Mouse (Mus musculus): ENCODE measurements around the gene Lancl3. TPM values are rescaled to one million over a fixed set of nuclear protein-coding genes. Genes with fewer than 3 reads are reported as not detected.

Gene Lancl3
- 0.37 and 0.67 TPM in 2 replicates for polyA plus RNA-seq (2016; fragmentation: Nextera tagmentation; extraction: Ambion mirVana)

- peak within 1 kb of the TSS; percentile 62; the same call in 1 of the 2 replicates for H3K27ac ChIP-seq
- H3K27me3 ChIP-seq (ENCODE audit: insufficient read depth, poor library complexity, severe bottlenecking): peaks cover 19% of the 10 kb centered on the region
- no peaks in the 10 kb centered on the region for H3K4me1 ChIP-seq
- H3K4me3 ChIP-seq: peak within 1 kb of the TSS; percentile 59
- peak; percentile 73 for DNase-seq (ENCODE audit: low spot score)
- 10% methylated on average over 49 of the region's 49 CpGs for WGBS
- no peaks in the 10 kb centered on the region for H3K9me3 ChIP-seq
- no peaks in the 10 kb centered on the region for H3K36me3 ChIP-seq
Observed at GRCm38 (mm10) chrX:9199761-9200371, at the start of gene Lancl3. Gene Lancl3 (plus strand): TSS chrX:9199902.

- Histone ChIP-seq H3K27ac (no peak overlapping the region), H3K36me3 (no peaks in the 10 kb centered on the region), H3K4me3 (no peak overlapping the region), H3K9me3 (no peaks in the 10 kb centered on the region), H3K4me1 (no peaks in the 10 kb centered on the region), H3K27me3 (ENCODE audit: insufficient read depth, poor library complexity, severe bottlenecking) (no peaks in the 10 kb centered on the region)
- DNase-seq (ENCODE audit: low spot score): no peak
- 76% methylated on average over 2 of the region's 2 CpGs for WGBS
Observed at GRCm38 (mm10) chrX:9179011-9179410, 20.7 kb upstream of the Lancl3 start.

GRCm38 (mm10) chrX:9181570-9181969, 18.1 kb upstream of the Lancl3 start:
- no peaks in the 10 kb centered on the region for H3K27me3 ChIP-seq (ENCODE audit: insufficient read depth, poor library complexity, severe bottlenecking)
- H3K4me3 ChIP-seq: no peak overlapping the region
- 66% methylated on average over 5 of the region's 5 CpGs for WGBS
- H3K27ac ChIP-seq: no peak overlapping the region
- H3K36me3 ChIP-seq: no peaks in the 10 kb centered on the region
- no peak for DNase-seq (ENCODE audit: low spot score)
- H3K9me3 ChIP-seq: no peaks in the 10 kb centered on the region
- no peaks in the 10 kb centered on the region for H3K4me1 ChIP-seq

- Histone ChIP-seq H3K27ac (peak overlapping the region; percentile 62; the same call in 1 of the 2 replicates), H3K27me3 (ENCODE audit: insufficient read depth, poor library complexity, severe bottlenecking) (peaks cover 19% of the 10 kb centered on the region), H3K4me1 (no peaks in the 10 kb centered on the region), H3K36me3 (no peaks in the 10 kb centered on the region), H3K4me3 (peak overlapping the region; percentile 59), H3K9me3 (no peaks in the 10 kb centered on the region)
- DNase-seq (ENCODE audit: low spot score): peak; percentile 75
- 18% methylated on average over 71 of the region's 72 CpGs for WGBS
Observed at GRCm38 (mm10) chrX:9200380-9200917, 747 bp downstream of the Lancl3 start.

GRCm38 (mm10) chrX:9201954-9202353, 2.3 kb downstream of the Lancl3 start:
- Histone ChIP-seq H3K4me1 (no peaks in the 10 kb centered on the region), H3K27me3 (ENCODE audit: insufficient read depth, poor library complexity, severe bottlenecking) (peaks cover 19% of the 10 kb centered on the region), H3K4me3 (no peak overlapping the region), H3K27ac (no peak overlapping the region), H3K9me3 (no peaks in the 10 kb centered on the region), H3K36me3 (no peaks in the 10 kb centered on the region)
- 65% methylated on average over 2 of the region's 2 CpGs for WGBS
- DNase-seq (ENCODE audit: low spot score): no peak

- no peaks in the 10 kb centered on the region for H3K9me3 ChIP-seq
- peaks cover 19% of the 10 kb centered on the region for H3K27me3 ChIP-seq (ENCODE audit: insufficient read depth, poor library complexity, severe bottlenecking)
- no peak overlapping the region for H3K27ac ChIP-seq
- H3K4me3 ChIP-seq: no peak overlapping the region
- 55% methylated on average over 7 of the region's 7 CpGs for WGBS
- no peaks in the 10 kb centered on the region for H3K36me3 ChIP-seq
- DNase-seq (ENCODE audit: low spot score): no peak
- H3K4me1 ChIP-seq: no peaks in the 10 kb centered on the region
Observed at GRCm38 (mm10) chrX:9202781-9203405, 3.2 kb downstream of the Lancl3 start.

- no peaks in the 10 kb centered on the region for H3K9me3 ChIP-seq
- H3K4me3 ChIP-seq: no peak overlapping the region
- no peak overlapping the region for H3K27ac ChIP-seq
- WGBS: 71% methylated on average over 2 of the region's 2 CpGs
- peaks cover 7% of the 10 kb centered on the region for H3K27me3 ChIP-seq (ENCODE audit: insufficient read depth, poor library complexity, severe bottlenecking)
- no peaks in the 10 kb centered on the region for H3K4me1 ChIP-seq
- no peaks in the 10 kb centered on the region for H3K36me3 ChIP-seq
- DNase-seq (ENCODE audit: low spot score): no peak
Observed at GRCm38 (mm10) chrX:9205121-9205520, 5.4 kb downstream of the Lancl3 start.

- no peak for DNase-seq (ENCODE audit: low spot score)
- Histone ChIP-seq H3K27me3 (ENCODE audit: insufficient read depth, poor library complexity, severe bottlenecking) (no peaks in the 10 kb centered on the region), H3K27ac (no peak overlapping the region), H3K36me3 (no peaks in the 10 kb centered on the region), H3K4me3 (no peak overlapping the region), H3K4me1 (no peaks in the 10 kb centered on the region), H3K9me3 (no peaks in the 10 kb centered on the region)
- 76% methylated on average over 2 of the region's 2 CpGs for WGBS
Observed at GRCm38 (mm10) chrX:9216244-9216643, 16.5 kb downstream of the Lancl3 start.

GRCm38 (mm10) chrX:9219570-9219969, 19.9 kb downstream of the Lancl3 start:
- H3K4me1 ChIP-seq: no peaks in the 10 kb centered on the region

GRCm38 (mm10) chrX:9221206-9221605, 21.5 kb downstream of the Lancl3 start:
- Histone ChIP-seq H3K27ac (no peak overlapping the region), H3K36me3 (no peaks in the 10 kb centered on the region), H3K9me3 (no peaks in the 10 kb centered on the region), H3K4me1 (no peaks in the 10 kb centered on the region), H3K4me3 (no peak overlapping the region), H3K27me3 (ENCODE audit: insufficient read depth, poor library complexity, severe bottlenecking) (no peaks in the 10 kb centered on the region)
- DNase-seq (ENCODE audit: low spot score): no peak
- WGBS: 31% methylated on average over 6 of the region's 6 CpGs

More at GRCm38 (mm10) chrX:9219570-9219969, 19.9 kb downstream of the Lancl3 start:
- DNase-seq (ENCODE audit: low spot score): no peak
- Histone ChIP-seq H3K27ac (no peak overlapping the region), H3K4me3 (no peak overlapping the region), H3K27me3 (ENCODE audit: insufficient read depth, poor library complexity, severe bottlenecking) (no peaks in the 10 kb centered on the region), H3K36me3 (no peaks in the 10 kb centered on the region), H3K9me3 (no peaks in the 10 kb centered on the region)
- 82% methylated on average over 3 of the region's 3 CpGs for WGBS

- H3K27ac ChIP-seq: no peak overlapping the region
- no peaks in the 10 kb centered on the region for H3K27me3 ChIP-seq (ENCODE audit: insufficient read depth, poor library complexity, severe bottlenecking)
- H3K4me3 ChIP-seq: no peak overlapping the region
- no peaks in the 10 kb centered on the region for H3K36me3 ChIP-seq
- no peak for DNase-seq (ENCODE audit: low spot score)
- H3K4me1 ChIP-seq: no peaks in the 10 kb centered on the region
- H3K9me3 ChIP-seq: no peaks in the 10 kb centered on the region
- WGBS: 80% methylated on average over 4 of the region's 4 CpGs
Observed at GRCm38 (mm10) chrX:9221736-9222135, 22.0 kb downstream of the Lancl3 start.

GRCm38 (mm10) chrX:9222412-9223221, 22.9 kb downstream of the Lancl3 start:
- Histone ChIP-seq H3K36me3 (no peaks in the 10 kb centered on the region), H3K9me3 (no peaks in the 10 kb centered on the region), H3K4me1 (no peaks in the 10 kb centered on the region), H3K27me3 (ENCODE audit: insufficient read depth, poor library complexity, severe bottlenecking) (no peaks in the 10 kb centered on the region), H3K4me3 (no peak overlapping the region), H3K27ac (no peak overlapping the region)
- 86% methylated on average over 3 of the region's 3 CpGs for WGBS
- no peak for DNase-seq (ENCODE audit: low spot score)

- H3K27me3 ChIP-seq (ENCODE audit: insufficient read depth, poor library complexity, severe bottlenecking): no peaks in the 10 kb centered on the region
- H3K4me1 ChIP-seq: no peaks in the 10 kb centered on the region
- 77% methylated on average over 2 of the region's 2 CpGs for WGBS
- no peak overlapping the region for H3K27ac ChIP-seq
- H3K9me3 ChIP-seq: no peaks in the 10 kb centered on the region
- no peak overlapping the region for H3K4me3 ChIP-seq
- DNase-seq (ENCODE audit: low spot score): no peak
- H3K36me3 ChIP-seq: no peaks in the 10 kb centered on the region
Observed at GRCm38 (mm10) chrX:9227105-9227504, 27.4 kb downstream of the Lancl3 start.
